Mouse (Mus musculus) hindbrain, embryonic 14.5 days (tissue): ENCODE data around the gene Tmem11. TPM values are rescaled to one million over a fixed set of nuclear protein-coding genes. Genes with fewer than 3 reads are reported as not detected.
"Not testable (repeated sequence)": the region's sequence is repeated elsewhere in the genome, so short reads cannot be mapped to it uniquely, and the experiment has no call there.

ENCODE experiments used
- ATAC-seq: fragments of 200-750 bp; cut with Nextera tagmentation; 2 replicates; pipeline ENCODE4 v1.8.0; 2017; ENCODE audit warnings: moderate number of reproducible peaks, mild to moderate bottlenecking, moderate TSS enrichment, moderate library complexity; ENCODE audit not compliant: low FRiP score
- DNase-seq: peaks from one replicate; pipeline ENCODE4 v3.0.0-alpha.2; 2015; ENCODE audit warnings: low spot score
- H3K27ac ChIP-seq: fragments of 300-500 bp; sonication (generic); 2 replicates; pipeline ENCODE4 v1.5.1; 2014; ENCODE audit warnings: mild to moderate bottlenecking, moderate library complexity
- H3K27me3 ChIP-seq: fragments of 300-500 bp; sonication (generic); 2 replicates; pipeline ENCODE4 v1.6.1; 2014; ENCODE audit warnings: mild to moderate bottlenecking, low read length, mixed read lengths; ENCODE audit not compliant: control insufficient read depth, insufficient read depth
- H3K36me3 ChIP-seq: fragments of 300-500 bp; sonication (generic); replicated peaks from 2 replicates; pipeline ENCODE4 v1.6.1; 2014; ENCODE audit not compliant: control insufficient read depth, insufficient read depth
- H3K4me1 ChIP-seq: fragments of 300-500 bp; sonication (generic); replicated peaks from 2 replicates; pipeline ENCODE4 v1.6.1; 2014; ENCODE audit warnings: antibody characterized with exemption, low read length, mixed read lengths; ENCODE audit not compliant: control insufficient read depth, insufficient read depth
- H3K4me2 ChIP-seq: fragments of 300-500 bp; sonication (generic); replicated peaks from 2 replicates; pipeline ENCODE4 v1.6.1; 2014; ENCODE audit warnings: mild to moderate bottlenecking, moderate library complexity
- H3K4me3 ChIP-seq: fragments of 300-500 bp; sonication (generic); replicated peaks from 2 replicates; pipeline ENCODE4 v1.5.1; 2014; ENCODE audit warnings: mild to moderate bottlenecking, low read length
- H3K9ac ChIP-seq: fragments of 300-500 bp; sonication (generic); 2 replicates; pipeline ENCODE4 v1.6.1; 2014
- H3K9me3 ChIP-seq: fragments of 300-500 bp; sonication (generic); 2 replicates; pipeline ENCODE4 v1.6.1; 2016; ENCODE audit warnings: low read length; ENCODE audit not compliant: control insufficient read depth
- WGBS: fragments of 180-500 bp; shearing (Covaris S2); extraction: QIAGEN DNeasy Blood & Tissue Kit; methylation state at CpG from one replicate; pipeline ENCODE4 v1.1.7; 2014; 5-methylcytosine and 5-hydroxymethylcytosine counted together
- polyA plus RNA-seq: library from polyadenylated mRNA; unstranded; fragments of >200 nt; fragmentation: Nextera tagmentation; extraction: Ambion mirVana; gene quantifications from 2 replicates; pipeline ENCODE4 v1.2.1, GENCODE M21; 2014

Tmem11 gene
- polyA plus RNA-seq, 1 experiment from 2014 or later: 52.4 TPM

- ATAC-seq: no peak
- no peaks in the 10 kb centered on the region for H3K27me3 ChIP-seq
- WGBS: 90% methylated on average over 4 of the region's 4 CpGs
Measured at GRCm38 (mm10) chr11:60871409-60871808, 7.7 kb downstream of the Tmem11 start.

GRCm38 (mm10) chr11:60869471-60869870, 9.6 kb downstream of the Tmem11 start:
- not testable (repeated sequence) for H3K9ac ChIP-seq, ATAC-seq, DNase-seq, H3K4me1 ChIP-seq, H3K4me3 ChIP-seq, H3K9me3 ChIP-seq, H3K27me3 ChIP-seq, H3K27ac ChIP-seq, H3K36me3 ChIP-seq, H3K4me2 ChIP-seq
- WGBS: 97% methylated on average over 6 of the region's 6 CpGs

More at GRCm38 (mm10) chr11:60871409-60871808, 7.7 kb downstream of the Tmem11 start:
- Histone ChIP-seq H3K36me3 (0 out of 2 replicates have a peak, but pooled peaks cover 5% of the 10 kb centered on the region), H3K27ac (no peak overlapping the region), H3K4me3 (no peak overlapping the region), H3K9ac (no peak overlapping the region), H3K4me2 (no peak overlapping the region), H3K9me3 (no peaks in the 10 kb centered on the region), H3K4me1 (peaks cover 8% of the 10 kb centered on the region; the same call in 1 of the 2 replicates)
- DNase-seq: no peak

GRCm38 (mm10) chr11:60867904-60868303, 11.2 kb downstream of the Tmem11 start:
- Histone ChIP-seq H3K4me2 (no peak overlapping the region), H3K4me1 (no peaks in the 10 kb centered on the region), H3K27ac (no peak overlapping the region), H3K4me3 (no peak overlapping the region), H3K36me3 (peaks cover 24% of the 10 kb centered on the region), H3K27me3 (no peaks in the 10 kb centered on the region), H3K9ac (no peak overlapping the region), H3K9me3 (no peaks in the 10 kb centered on the region)
- ATAC-seq (no peak), DNase-seq (no peak)
- WGBS: 46% methylated on average over 8 of the region's 8 CpGs

GRCm38 (mm10) chr11:60867456-60867855, 11.6 kb downstream of the Tmem11 start:
- no peaks in the 10 kb centered on the region for H3K4me1 ChIP-seq
- DNase-seq: no peak
- H3K36me3 ChIP-seq: peaks cover 29% of the 10 kb centered on the region
- H3K4me3 ChIP-seq: no peak overlapping the region
- H3K4me2 ChIP-seq: no peak overlapping the region
- H3K9ac ChIP-seq: no peak overlapping the region
- no peaks in the 10 kb centered on the region for H3K27me3 ChIP-seq
- no peaks in the 10 kb centered on the region for H3K9me3 ChIP-seq
- 86% methylated on average over 3 of the region's 3 CpGs for WGBS
- no peak overlapping the region for H3K27ac ChIP-seq
- ATAC-seq: no peak

GRCm38 (mm10) chr11:60866021-60866420, 13.1 kb downstream of the Tmem11 start:
- Histone ChIP-seq H3K27me3 (no peaks in the 10 kb centered on the region), H3K4me3 (no peak overlapping the region), H3K27ac (no peak overlapping the region), H3K9ac (no peak overlapping the region), H3K36me3 (peaks cover 42% of the 10 kb centered on the region), H3K9me3 (no peaks in the 10 kb centered on the region), H3K4me1 (no peaks in the 10 kb centered on the region), H3K4me2 (no peak overlapping the region)
- 66% methylated on average over 2 of the region's 2 CpGs for WGBS
- ATAC-seq (no peak), DNase-seq (no peak)

GRCm38 (mm10) chr11:60864916-60865315, 14.2 kb downstream of the Tmem11 start:
- H3K27ac ChIP-seq: no peak overlapping the region
- WGBS: 94% methylated on average over 14 of the region's 14 CpGs
- no peak for ATAC-seq

GRCm38 (mm10) chr11:60864166-60864565, 14.9 kb downstream of the Tmem11 start:
- Histone ChIP-seq H3K4me1 (no peaks in the 10 kb centered on the region), H3K4me3 (no peak overlapping the region), H3K4me2 (no peak overlapping the region), H3K9me3 (no peaks in the 10 kb centered on the region), H3K27me3 (no peaks in the 10 kb centered on the region), H3K36me3 (peaks cover 43% of the 10 kb centered on the region), H3K27ac (no peak overlapping the region), H3K9ac (no peak overlapping the region)
- no peak for DNase-seq
- 78% methylated on average over 2 of the region's 2 CpGs for WGBS
- ATAC-seq: no peak

More at GRCm38 (mm10) chr11:60864916-60865315, 14.2 kb downstream of the Tmem11 start:
- H3K4me3 ChIP-seq: no peak overlapping the region
- DNase-seq: no peak
- H3K4me2 ChIP-seq: no peak overlapping the region
- H3K4me1 ChIP-seq: no peaks in the 10 kb centered on the region
- peaks cover 42% of the 10 kb centered on the region for H3K36me3 ChIP-seq
- no peaks in the 10 kb centered on the region for H3K9me3 ChIP-seq
- no peaks in the 10 kb centered on the region for H3K27me3 ChIP-seq
- no peak overlapping the region for H3K9ac ChIP-seq

- H3K4me2 ChIP-seq: no peak overlapping the region
- H3K9ac ChIP-seq: no peak overlapping the region
- DNase-seq (no peak), ATAC-seq (no peak)
- H3K36me3 ChIP-seq: peaks cover 52% of the 10 kb centered on the region
- H3K4me1 ChIP-seq: no peaks in the 10 kb centered on the region
- WGBS: 77% methylated on average over 4 of the region's 4 CpGs
- H3K4me3 ChIP-seq: no peak overlapping the region
- no peaks in the 10 kb centered on the region for H3K9me3 ChIP-seq
- no peaks in the 10 kb centered on the region for H3K27me3 ChIP-seq
- H3K27ac ChIP-seq: no peak overlapping the region
Measured at GRCm38 (mm10) chr11:60863196-60863595, 15.9 kb downstream of the Tmem11 start.

- Histone ChIP-seq H3K4me3 (no peak overlapping the region), H3K9ac (no peak overlapping the region), H3K4me2 (no peak overlapping the region), H3K27me3 (no peaks in the 10 kb centered on the region), H3K27ac (no peak overlapping the region), H3K36me3 (peaks cover 52% of the 10 kb centered on the region), H3K9me3 (no peaks in the 10 kb centered on the region), H3K4me1 (no peaks in the 10 kb centered on the region)
- 97% methylated on average over 3 of the region's 3 CpGs for WGBS
- ATAC-seq (no peak), DNase-seq (no peak)
Measured at GRCm38 (mm10) chr11:60861993-60862392, 17.1 kb downstream of the Tmem11 start.

GRCm38 (mm10) chr11:60856587-60856986, 22.5 kb downstream of the Tmem11 start:
- Histone ChIP-seq H3K4me3 (no peak overlapping the region), H3K36me3 (peaks cover 54% of the 10 kb centered on the region), H3K9ac (no peak overlapping the region), H3K9me3 (no peaks in the 10 kb centered on the region), H3K27ac (no peak overlapping the region), H3K4me2 (no peak overlapping the region), H3K27me3 (no peaks in the 10 kb centered on the region), H3K4me1 (no peaks in the 10 kb centered on the region)
- DNase-seq (no peak), ATAC-seq (no peak)
- WGBS: 77% methylated on average over 3 of the region's 3 CpGs
